In the genomic region with DNA sequence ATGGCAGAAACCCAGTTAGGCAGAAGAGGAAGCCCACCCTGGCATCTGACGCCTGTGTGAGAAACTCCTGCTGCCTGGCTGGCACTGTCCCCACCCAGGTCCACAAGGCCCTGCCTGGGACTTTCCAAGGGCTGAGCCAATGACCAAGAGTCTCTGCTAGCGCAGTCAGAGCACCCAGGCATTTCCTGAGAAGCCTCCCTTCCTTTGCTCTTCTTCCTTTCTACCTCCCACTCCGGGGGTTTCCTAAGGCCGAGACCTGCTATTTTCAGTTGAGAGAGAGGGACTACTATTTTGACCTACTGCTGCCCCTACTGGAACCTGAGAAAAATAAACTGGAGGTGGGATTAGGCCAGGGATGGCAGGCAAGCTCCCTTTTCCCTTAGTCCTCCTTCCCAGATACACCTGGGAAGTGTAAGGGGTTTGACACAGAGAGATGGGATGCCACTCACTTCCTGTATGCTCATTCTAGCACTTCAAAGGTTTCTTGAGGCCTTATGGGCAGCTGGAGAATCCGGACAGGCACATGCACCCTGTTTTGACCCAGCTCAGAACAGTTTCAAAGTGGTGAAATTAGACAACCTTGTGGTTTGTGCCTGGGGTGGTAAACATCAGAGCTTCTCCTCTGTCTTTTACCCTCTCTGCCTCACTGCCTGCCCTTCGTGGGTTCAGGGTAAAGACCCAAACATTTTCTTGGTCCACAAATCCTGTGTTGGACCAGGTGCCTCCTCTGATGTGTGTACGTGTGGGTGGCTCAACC, we compare ENCODE assay signal across 9 mouse cellular contexts. TPM values are rescaled to one million over a fixed set of nuclear protein-coding genes. Genes with fewer than 3 reads are reported as not detected.
DNase-seq lines count a peak whose midpoint lies in the region; ATAC-seq and TF ChIP-seq lines count a peak whose summit lies in the region.
"Had no signal": no experiment of that assay in that cellular context is flagged by ENCODE, and none has a peak within 500 bp of the region (broad histone marks: within the 10 kb centered on the region; RNA-seq: fewer than 3 reads in every experiment).

No protein-coding gene starts in this region.

- H3K9ac ChIP-seq in liver, postnatal 0 days (replicated peaks): peak overlapping the region; percentile 38; the same call in 1 of the 2 replicates

- H3K4me3 ChIP-seq in liver, postnatal 0 days (ENCODE audit: low read depth, low read length): no peak overlapping the region

- H3K27me3 ChIP-seq in liver, postnatal 0 days (ENCODE audit: insufficient read depth, low read length): no peaks in the 10 kb centered on the region

- TF ChIP-seq EP300 in liver, postnatal 0 days (IDR thresholded peaks at IDR 0.05; ENCODE audit: low read depth): no peak

- DNase-seq in embryo, embryonic 10 days (ENCODE audit: low spot score): peak; percentile 47
- no peak for DNase-seq in embryo, embryonic 9.5 days (ENCODE audit: extremely low spot score)
- DNase-seq in MN1 (ENCODE audit: low spot score): peak; percentile 76
- peak; percentile 60 for DNase-seq in embryo, embryonic 11 days
- DNase-seq in liver, postnatal 0 days: no peak
- peak; percentile 62 to 71 for DNase-seq in spleen, postnatal 36 days (ENCODE audit: low spot score in 2 of 2)
- DNase-seq in urinary bladder, adult 2 months (ENCODE audit: low spot score): no peak

- WGBS in liver, postnatal 0 days (ENCODE audit: insufficient replicate concordance): 18% methylated on average over 7 of the region's 7 CpGs

- no peaks in the 10 kb centered on the region for H3K36me3 ChIP-seq in liver, postnatal 0 days (replicated peaks; ENCODE audit: insufficient read depth, low read length)

- peak; percentile 97 for ATAC-seq in inflammation-experienced regulatory T-cells, adult 6 months
- peak; percentile 30 for ATAC-seq in liver, postnatal 0 days

- peak overlapping the region; percentile 39 for H3K4me2 ChIP-seq in liver, postnatal 0 days (ENCODE audit: low read depth, low read length)

- H3K4me1 ChIP-seq in liver, postnatal 0 days (ENCODE audit: insufficient read depth): peaks cover 23% of the 10 kb centered on the region

- no peaks in the 10 kb centered on the region for H3K9me3 ChIP-seq in liver, postnatal 0 days (ENCODE audit: low read length)

- H3K27ac ChIP-seq in liver, postnatal 0 days (ENCODE audit: low read depth): 0 out of 2 replicates have a peak overlapping the region, but pooled peaks have one; percentile 19

- TF ChIP-seq CTCF in liver, postnatal 0 days (IDR thresholded peaks at IDR 0.05; ENCODE audit: low read depth): peak; percentile 54

RNA-seq across cellular contexts. Expression of a gene that starts 9.3 kb away (rescaled TPM):
- polyA plus RNA-seq in inflammation-experienced regulatory T-cells, adult 6 months (2017; shearing (Covaris generic)): not detected
- polyA plus RNA-seq in liver, postnatal 0 days (2015; fragmentation: Nextera tagmentation; extraction: Ambion mirVana): 0.06 and 0.08 TPM in 2 replicates
- not detected in 2 replicates for polyA plus RNA-seq in urinary bladder, adult 2 months (2012; rRNA removed)
- polyA plus RNA-seq: limb, embryonic 14.5 days had no signal

RNA-seq across cellular contexts. Expression of a gene that starts 13.2 kb away (rescaled TPM):
- polyA plus RNA-seq in inflammation-experienced regulatory T-cells, adult 6 months (2017; shearing (Covaris generic)): 100 to 1,000 TPM in 2 of 3 experiments, 10 to 100 TPM in 1; 89.9 to 113 (median 102) TPM
- 51.8 and 52.5 TPM in 2 replicates for polyA plus RNA-seq in liver, postnatal 0 days (2015; fragmentation: Nextera tagmentation; extraction: Ambion mirVana)
- 118 and 128 TPM in 2 replicates for polyA plus RNA-seq in urinary bladder, adult 2 months (2012; rRNA removed)

RNA-seq across cellular contexts. Expression of a gene that starts 24.5 kb away (rescaled TPM):
- 1 to 10 TPM; 3.6 to 4.3 (median 3.7) TPM for polyA plus RNA-seq in inflammation-experienced regulatory T-cells, adult 6 months (2017; shearing (Covaris generic))
- polyA plus RNA-seq in liver, postnatal 0 days (2015; fragmentation: Nextera tagmentation; extraction: Ambion mirVana): 3.0 and 3.5 TPM in 2 replicates
- polyA plus RNA-seq in urinary bladder, adult 2 months (2012; rRNA removed): 4.4 and 4.6 TPM in 2 replicates

RNA-seq across cellular contexts. Expression of a gene that starts 36.5 kb away (rescaled TPM):
- 10 to 100 TPM; 37.5 to 41.7 (median 39.3) TPM for polyA plus RNA-seq in inflammation-experienced regulatory T-cells, adult 6 months (2017; shearing (Covaris generic))
- 20.5 and 24.7 TPM in 2 replicates for polyA plus RNA-seq in liver, postnatal 0 days (2015; fragmentation: Nextera tagmentation; extraction: Ambion mirVana)
- 51.2 and 52.7 TPM in 2 replicates for polyA plus RNA-seq in urinary bladder, adult 2 months (2012; rRNA removed)

Comparison
In these comparisons a context has a peak if more than half of its experiments do, and no peak if none do; other contexts are left out.
1. DNase-seq: peak in embryo, embryonic 10 days (single experiment), MN1 (single experiment), embryo, embryonic 11 days (single experiment) and spleen, postnatal 36 days (2 of 2); none in embryo, embryonic 9.5 days (single experiment), liver, postnatal 0 days (single experiment) and urinary bladder, adult 2 months (single experiment).